ENCODE assay signal across 9 mouse cellular contexts in genomic region chr3:135674716-135675392, GRCm38 (mm10). TPM values are rescaled to one million over a fixed set of nuclear protein-coding genes. Genes with fewer than 3 reads are reported as not detected.
DNase-seq lines count a peak whose midpoint lies in the region; ATAC-seq lines count a peak whose summit lies in the region.
"Had no signal": no experiment of that assay in that cellular context is flagged by ENCODE, and none has a peak within 500 bp of the region (broad histone marks: within the 10 kb centered on the region; RNA-seq: fewer than 3 reads in every experiment).

No protein-coding gene starts in this region.

- H3K4me2 ChIP-seq in embryonic facial prominence, embryonic 15.5 days (replicated peaks) = no peak overlapping the region
- no peak overlapping the region for H3K4me2 ChIP-seq in midbrain, embryonic 12.5 days (replicated peaks)

- no peak for ATAC-seq in embryonic facial prominence, embryonic 15.5 days (ENCODE audit: insufficient number of reproducible peaks, low FRiP score, low TSS enrichment, low read depth)
- ATAC-seq in midbrain, embryonic 12.5 days (ENCODE audit: low FRiP score, low read depth) = peak; percentile 28; the same call in 1 of the 2 replicates

- H3K27ac ChIP-seq in embryonic facial prominence, embryonic 15.5 days (replicated peaks) = peak overlapping the region; percentile 40; the same call in 1 of the 2 replicates
- H3K27ac ChIP-seq in midbrain, embryonic 12.5 days (replicated peaks) = no peak overlapping the region

- H3K36me3 ChIP-seq in embryonic facial prominence, embryonic 15.5 days = 0 out of 2 replicates have a peak, but pooled peaks cover 5% of the 10 kb centered on the region
- no peaks in the 10 kb centered on the region for H3K36me3 ChIP-seq in midbrain, embryonic 12.5 days

- DNase-seq in cerebellum, postnatal 10 days = peak; percentile 29 to 37
- no peak for DNase-seq in cerebellum, adult 8-10 months
- DNase-seq in induced T-regulatory cell, adult 2 months (ENCODE audit: low read depth) = peak; percentile 32
- DNase-seq in embryo, embryonic 9.5 days (ENCODE audit: extremely low spot score) = no peak
- DNase-seq in urinary bladder, postnatal 36 days (ENCODE audit: low spot score in 2 of 2) = no peak
- no peak for DNase-seq in urinary bladder, adult 2 months (ENCODE audit: low spot score)

- H3K9me3 ChIP-seq in embryonic facial prominence, embryonic 15.5 days (replicated peaks) = no peaks in the 10 kb centered on the region
- no peaks in the 10 kb centered on the region for H3K9me3 ChIP-seq in midbrain, embryonic 12.5 days

- WGBS in embryonic facial prominence, embryonic 15.5 days = 61% methylated on average over 13 of the region's 13 CpGs
- WGBS in midbrain, embryonic 12.5 days = 66% methylated on average over 13 of the region's 13 CpGs

- no peak overlapping the region for H3K4me3 ChIP-seq in embryonic facial prominence, embryonic 15.5 days (replicated peaks)
- no peak overlapping the region for H3K4me3 ChIP-seq in midbrain, embryonic 12.5 days

- no peak overlapping the region for H3K9ac ChIP-seq in embryonic facial prominence, embryonic 15.5 days
- no peak overlapping the region for H3K9ac ChIP-seq in midbrain, embryonic 12.5 days (replicated peaks)

- no peaks in the 10 kb centered on the region for H3K27me3 ChIP-seq in embryonic facial prominence, embryonic 15.5 days
- no peaks in the 10 kb centered on the region for H3K27me3 ChIP-seq in midbrain, embryonic 12.5 days
- H3K27me3 ChIP-seq: CH12.LX had no signal

- peaks cover 46% of the 10 kb centered on the region for H3K4me1 ChIP-seq in embryonic facial prominence, embryonic 15.5 days
- peaks cover 23% of the 10 kb centered on the region; the same call in 1 of the 2 replicates for H3K4me1 ChIP-seq in midbrain, embryonic 12.5 days

RNA-seq across cellular contexts. Expression of gene Nfkb1, which starts 16.5 kb away (rescaled TPM):
- polyA plus RNA-seq in embryonic facial prominence, embryonic 15.5 days (2015; fragmentation: Nextera tagmentation; extraction: Ambion mirVana) = 25.4 and 27.8 TPM in 2 replicates
- 9.0 and 10.5 TPM in 2 replicates for polyA plus RNA-seq in midbrain, embryonic 12.5 days (2016; fragmentation: Nextera tagmentation; extraction: Ambion mirVana)
- 48.6 and 50.3 TPM in 2 replicates for polyA plus RNA-seq in urinary bladder, adult 2 months (2012; rRNA removed)

Comparison
In these comparisons a context has a peak if more than half of its experiments do, and no peak if none do; other contexts are left out.
1. DNase-seq: peak in cerebellum, postnatal 10 days (2 of 2) and induced T-regulatory cell, adult 2 months (single experiment); none in cerebellum, adult 8-10 months (single experiment), embryo, embryonic 9.5 days (single experiment), urinary bladder, postnatal 36 days (0 of 2) and urinary bladder, adult 2 months (single experiment).